Mouse (Mus musculus): ENCODE results near the gene Vcam1. TPM values are rescaled to one million over a fixed set of nuclear protein-coding genes. Genes with fewer than 3 reads are reported as not detected.

The Vcam1 gene
- total RNA-seq (2021) = 10 to 100 TPM; 19.0 to 24.2 TPM
- long read RNA-seq, experiment 1, partial matches to known transcripts = 6 of 12 reads
- long read RNA-seq, experiment 1, other reads (novel, unspliced or antisense) = 0 of 12 reads
- long read RNA-seq, experiment 2, transcript Vcam1-201 (9 exons, 3,469 nt) = major isoform, 5 of 8 reads
- long read RNA-seq, experiment 2, partial matches to known transcripts = 1 of 8 reads
- long read RNA-seq, experiment 2, other reads (novel, unspliced or antisense) = 2 of 8 reads

DNA sequence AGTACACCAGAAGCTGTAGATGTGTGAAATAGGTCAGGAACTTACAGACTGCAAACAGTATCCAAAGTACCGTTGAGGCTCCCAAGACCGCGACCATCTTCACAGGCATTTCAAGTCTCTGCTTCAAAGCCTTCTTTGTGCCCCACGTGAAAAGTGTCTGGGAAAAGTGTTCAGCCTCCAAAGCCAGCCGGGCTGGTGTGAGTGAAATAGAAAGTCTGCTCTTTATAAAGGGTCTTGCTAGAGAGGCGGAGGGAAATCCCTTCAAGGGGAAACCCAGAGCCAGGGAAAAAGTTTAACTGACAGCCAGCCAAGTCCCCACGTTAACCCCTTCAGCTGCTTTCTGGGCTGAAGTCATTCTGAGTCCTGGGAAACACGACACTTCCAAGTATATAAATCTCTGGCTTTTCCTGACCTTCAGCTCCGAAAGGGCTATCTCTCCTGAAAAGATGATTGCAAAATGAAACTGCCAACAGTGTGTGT lies at the start of gene Vcam1:
Gene Vcam1 (minus strand): TSS at position 430 of the 480 bp plus-strand sequence.
- DNase-seq = peak; percentile 23 to 35

DNA sequence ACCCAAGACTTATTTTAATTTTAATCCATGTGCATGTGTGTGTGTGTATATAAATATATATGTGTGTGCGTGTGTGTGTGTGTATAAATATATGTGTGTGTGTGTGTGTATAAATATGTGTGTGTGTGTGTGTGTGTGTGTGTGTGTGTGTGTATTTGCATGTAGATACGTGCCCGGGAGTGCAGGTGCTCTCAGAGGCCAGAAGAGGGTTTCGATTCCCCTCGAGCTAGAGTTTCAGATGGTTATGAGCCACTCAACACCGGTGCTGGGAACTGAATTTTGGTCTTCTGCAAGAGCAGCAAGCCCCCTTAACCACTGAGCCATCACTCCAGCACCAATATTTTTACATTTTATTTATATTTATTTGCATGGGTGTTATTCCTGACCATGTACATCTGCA lies 45.6 kb upstream of the Vcam1 start:
- no peak for DNase-seq

DNA sequence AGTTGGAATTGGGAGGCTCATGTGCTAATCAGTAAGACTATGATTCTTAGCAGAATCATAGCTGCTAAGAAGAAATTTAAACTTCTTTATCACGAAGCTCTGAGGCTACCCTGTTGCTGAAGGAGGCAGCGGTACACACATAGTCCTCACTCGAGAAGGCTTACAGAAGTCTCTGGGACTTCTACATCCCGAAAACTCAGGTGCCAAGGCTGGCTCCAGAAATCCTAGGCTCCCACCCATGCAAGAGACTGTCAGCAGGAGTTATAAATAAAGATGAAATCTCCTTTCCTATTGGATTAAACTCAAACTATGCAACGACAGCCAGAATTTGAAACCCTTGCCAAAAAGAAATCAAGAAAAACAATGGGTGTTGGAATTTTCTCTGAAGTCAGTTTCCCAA lies 42.0 kb upstream of the Vcam1 start:
- no peak for DNase-seq

DNA sequence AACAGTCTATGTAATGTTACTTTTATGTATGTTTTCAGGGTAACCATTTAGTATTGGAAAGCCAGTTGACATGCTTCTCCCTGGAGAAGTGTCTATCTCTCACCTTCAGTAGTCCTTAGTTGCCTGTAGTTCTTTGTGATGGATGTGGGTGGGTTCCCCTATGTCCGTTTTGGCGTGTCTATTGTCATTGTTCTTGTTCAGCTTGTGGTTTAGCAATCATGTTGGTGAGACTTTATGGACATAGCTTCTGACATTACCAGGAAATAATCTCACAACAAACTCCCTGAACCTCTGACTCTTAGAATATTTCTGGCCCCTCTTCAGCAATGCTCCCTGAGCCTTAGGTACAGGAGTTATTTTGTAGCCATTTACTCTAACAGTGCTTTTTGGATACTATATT lies 38.6 kb upstream of the Vcam1 start:
- DNase-seq = no peak

DNA sequence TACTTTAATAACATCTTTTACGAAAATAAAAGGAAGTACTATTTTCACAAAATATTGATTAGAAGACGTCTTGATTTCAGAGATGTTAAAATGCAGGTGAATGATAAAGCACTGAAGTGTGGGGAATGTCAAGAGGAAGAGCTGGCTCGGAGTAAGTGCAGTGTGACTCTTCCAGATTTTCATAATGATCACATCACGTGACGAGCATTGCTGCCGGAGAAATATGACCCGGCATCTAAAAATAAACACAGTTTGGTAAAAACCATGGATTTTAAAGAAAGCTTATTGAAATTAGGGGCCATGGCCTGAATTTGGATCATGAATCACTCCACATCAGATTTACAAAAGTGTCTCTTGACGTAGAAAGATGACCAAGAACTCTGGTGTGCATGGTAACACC lies 36.8 kb upstream of the Vcam1 start:
- no peak for DNase-seq

DNA sequence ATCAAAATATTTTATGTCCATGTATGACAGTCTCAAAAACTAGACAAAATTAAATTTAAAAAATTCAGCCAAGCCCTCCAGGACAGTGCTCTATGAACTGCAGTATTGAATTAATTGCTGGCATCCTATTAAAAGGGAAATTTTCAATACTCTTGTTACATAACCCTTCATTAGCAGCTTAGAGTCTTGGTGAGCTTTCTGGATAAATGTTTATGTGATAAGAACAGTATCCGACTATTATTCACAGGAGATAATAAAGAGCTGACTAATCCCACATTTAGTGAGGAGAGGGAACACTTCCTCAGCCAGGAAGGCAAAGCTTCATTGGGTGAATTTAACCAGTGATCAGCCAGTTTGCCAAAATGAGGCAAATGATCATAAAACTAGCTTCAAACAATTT lies 35.5 kb upstream of the Vcam1 start:
- DNase-seq = no peak

DNA sequence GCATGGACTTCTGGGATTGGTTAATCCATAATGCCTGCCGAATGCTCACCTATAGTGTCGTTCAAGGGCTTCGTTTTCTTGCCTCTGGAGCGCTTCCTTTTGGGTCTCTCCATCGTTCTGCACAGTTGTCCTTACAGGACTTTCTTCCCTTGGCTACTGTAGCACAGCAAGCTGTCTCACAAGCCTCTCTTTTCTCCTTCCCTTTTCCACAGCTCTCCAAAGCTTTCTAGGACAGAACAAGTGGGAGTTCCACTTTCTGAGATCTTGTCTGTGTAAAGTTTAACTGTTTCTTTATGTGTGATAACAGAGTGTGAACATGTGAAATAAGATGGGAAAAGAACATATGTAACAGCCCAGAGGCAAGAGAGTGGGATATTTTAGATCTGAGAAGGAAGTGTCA lies 34.0 kb upstream of the Vcam1 start:
- DNase-seq = no peak

DNA sequence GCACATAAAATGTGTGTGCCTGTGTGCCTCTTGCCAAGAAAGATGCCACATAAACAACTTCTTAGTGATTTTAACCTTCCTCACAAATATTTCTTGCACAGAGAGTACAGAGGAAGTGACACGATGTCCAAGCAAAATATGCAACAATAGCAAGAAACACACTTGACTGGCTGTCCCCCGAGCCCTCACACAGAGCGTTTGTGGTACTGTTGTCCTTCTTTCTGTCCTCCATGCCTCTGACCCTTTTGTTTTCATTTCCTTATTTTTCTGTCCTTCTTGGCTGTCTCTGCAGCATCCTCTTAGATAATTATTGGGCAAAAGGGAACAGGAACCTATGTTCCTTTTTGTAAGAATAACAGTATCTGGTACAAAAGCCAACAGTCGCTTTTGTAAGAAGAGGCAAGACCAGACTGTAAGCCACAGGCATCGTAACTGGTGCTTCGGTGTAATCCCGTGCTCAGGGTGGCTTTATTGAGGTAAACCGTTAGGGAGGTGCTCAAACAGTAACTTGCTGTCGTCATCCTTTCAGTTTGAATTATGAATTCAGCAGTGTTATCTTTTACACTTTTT lies 32.7 kb upstream of the Vcam1 start:
- no peak for DNase-seq

DNA sequence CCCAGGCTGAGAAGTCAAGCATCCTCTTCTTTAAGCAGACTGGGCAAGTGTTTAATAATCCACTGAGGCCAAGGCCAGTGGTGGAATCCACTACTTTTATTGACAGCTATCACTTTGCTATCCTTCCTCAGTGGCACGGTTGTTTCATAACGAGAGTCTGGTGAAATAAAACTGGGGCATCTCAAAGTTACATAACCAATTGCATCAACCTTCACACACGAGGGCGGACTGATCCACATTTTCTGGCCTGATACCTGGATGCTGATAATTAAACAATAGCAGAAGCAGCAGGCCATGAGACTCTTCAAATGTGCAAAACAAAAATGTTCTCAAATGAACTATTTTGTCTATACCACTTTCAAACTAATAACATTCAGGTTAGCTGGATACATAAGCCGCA lies 29.9 kb upstream of the Vcam1 start:
- no peak for DNase-seq

DNA sequence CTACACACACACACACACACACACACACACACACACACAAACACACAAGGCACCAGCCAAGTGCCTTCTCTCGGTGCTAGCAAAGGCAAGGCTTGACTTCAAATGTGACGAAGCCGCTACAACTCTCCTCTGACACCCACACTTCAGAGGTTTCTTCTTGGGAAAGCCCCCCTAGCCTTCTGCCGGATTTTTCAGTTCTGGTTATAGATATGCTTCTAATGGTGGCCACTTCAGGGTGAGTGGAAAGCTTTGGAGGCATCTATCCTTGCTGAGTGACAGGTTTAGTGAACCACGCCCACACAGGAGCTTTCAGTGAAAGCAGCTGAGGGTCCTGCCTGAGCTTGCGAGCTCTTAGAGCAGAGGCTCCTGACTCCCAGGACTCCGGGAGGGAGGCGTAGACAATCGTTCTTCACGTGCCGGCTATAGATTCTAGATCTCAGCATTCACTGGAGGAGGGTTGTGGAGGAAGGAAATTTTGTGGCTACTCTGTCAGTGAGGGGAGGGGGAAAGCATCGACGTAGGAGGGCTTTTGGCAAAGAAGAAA lies 28.0 kb upstream of the Vcam1 start:
- DNase-seq = no peak

DNA sequence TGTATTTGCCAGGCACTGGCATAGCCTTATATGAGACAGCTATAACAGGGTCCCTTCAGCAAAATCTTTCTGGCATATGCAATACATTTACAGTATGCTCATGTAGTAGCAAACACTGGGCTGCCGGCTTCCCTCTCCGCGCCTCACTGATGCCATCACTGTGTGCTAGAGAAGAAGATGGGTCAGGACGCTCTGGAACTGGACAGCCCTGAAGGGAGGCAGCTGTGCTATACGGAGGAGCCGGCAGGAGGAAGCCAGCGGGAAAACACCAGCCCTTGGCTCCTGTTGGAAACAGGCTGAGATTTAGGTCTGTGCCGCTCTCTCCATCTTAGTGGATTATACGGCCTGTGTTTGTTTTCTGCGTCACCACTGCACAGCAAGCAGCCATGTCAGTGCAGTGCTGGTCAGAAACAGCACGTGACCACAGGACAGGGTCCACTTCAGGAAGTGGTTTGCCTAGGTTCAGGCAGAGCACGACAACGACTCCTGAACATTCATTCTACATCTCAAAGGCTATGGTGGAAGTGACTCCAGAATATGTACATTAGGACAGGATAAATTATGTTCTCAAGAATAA lies 20.7 kb upstream of the Vcam1 start:
- DNase-seq = no peak

DNA sequence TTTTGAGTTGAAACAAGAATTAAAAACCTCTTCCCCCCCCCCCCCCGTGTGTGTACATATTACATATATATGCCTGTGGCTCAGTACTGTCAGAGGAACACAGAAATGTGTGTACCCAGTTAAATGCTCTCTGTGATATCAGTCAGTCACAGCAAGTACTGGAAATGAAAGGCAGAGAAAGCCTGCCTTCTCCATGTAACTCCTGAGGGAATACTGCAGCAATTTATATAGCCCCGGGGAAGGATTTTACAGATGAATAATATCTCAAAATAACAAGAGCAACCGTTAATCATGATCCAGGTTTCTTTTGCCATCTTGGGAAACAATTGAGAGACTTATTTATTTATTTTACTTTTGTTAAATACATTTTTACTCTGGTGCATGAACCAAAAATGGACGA lies 19.6 kb upstream of the Vcam1 start:
- DNase-seq = no peak

DNA sequence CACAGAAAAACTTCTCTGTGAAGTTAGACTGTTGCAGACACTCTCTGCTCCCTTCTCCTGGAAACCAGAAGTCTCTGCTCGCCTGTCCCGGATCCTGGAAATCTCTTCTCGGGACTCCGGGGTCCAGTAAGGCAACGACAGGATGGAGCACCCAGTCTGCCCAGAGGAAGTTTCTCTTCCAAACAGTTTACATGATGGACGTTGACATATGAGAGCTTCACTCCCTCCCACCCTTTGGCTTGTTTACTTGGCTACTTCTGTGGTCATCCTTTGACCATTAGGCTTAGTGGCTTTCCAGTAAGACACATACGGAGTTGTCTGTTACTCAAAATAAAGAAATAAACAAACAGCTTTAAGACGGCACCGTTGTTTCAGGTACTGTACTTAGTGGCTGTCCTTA lies 19.2 kb upstream of the Vcam1 start:
- no peak for DNase-seq

DNA sequence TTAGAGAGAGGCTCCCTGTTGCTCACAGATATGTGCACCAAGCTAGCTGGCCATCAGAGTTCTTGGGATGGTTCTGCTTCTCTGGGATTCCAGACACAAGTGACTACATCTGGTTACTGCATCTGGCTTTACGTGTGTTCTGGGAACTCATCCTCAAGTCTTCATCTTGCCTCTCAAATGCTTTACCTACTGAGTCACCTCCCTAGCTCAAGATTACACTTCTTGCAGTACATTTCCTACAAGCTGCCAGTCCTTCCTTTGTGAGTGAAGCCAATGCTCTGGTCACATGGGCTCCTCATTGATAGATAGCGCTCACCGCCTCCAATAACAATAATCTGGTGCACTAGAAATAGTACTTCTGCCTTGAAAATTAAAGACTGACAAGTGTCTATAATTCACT lies 11.7 kb upstream of the Vcam1 start:
- DNase-seq = no peak

DNA sequence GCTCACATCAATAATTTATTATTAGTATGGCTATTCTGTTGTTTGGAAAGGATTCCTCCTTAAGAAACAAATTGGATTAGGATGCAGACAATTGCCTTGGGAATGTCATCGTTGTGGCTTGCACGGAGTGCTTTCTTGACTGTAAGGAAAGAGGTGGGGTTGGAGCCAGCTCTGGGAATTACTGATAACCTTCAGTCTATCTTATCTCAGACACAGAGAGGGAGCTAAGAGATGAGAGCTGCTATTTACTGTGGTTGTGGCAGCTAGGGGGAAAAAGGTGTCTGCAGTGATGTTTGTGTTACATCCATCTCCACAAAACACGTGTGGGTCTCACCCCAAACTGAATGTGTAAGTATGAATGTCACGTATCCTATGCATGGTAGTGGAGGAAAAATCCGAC lies 9.5 kb upstream of the Vcam1 start:
- DNase-seq = no peak

DNA sequence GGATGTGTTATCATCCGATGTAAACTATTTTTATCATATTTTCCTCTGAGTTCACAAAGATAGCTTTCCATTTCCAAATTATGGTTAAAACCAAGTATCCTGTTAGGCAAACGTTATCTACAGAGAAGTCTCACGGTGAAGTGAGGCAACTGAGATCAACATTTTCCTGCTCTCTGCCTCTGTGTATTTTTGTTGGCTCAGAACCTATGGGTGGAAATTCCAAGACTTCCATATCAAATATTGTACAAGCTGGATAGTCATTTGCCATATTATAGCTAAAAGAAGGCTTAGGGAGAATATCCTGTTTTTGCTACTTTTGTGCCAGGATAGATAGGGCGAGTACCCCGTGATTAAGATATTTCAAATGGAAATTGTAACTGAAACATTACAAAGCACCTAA lies 8.6 kb upstream of the Vcam1 start:
- no peak for DNase-seq

DNA sequence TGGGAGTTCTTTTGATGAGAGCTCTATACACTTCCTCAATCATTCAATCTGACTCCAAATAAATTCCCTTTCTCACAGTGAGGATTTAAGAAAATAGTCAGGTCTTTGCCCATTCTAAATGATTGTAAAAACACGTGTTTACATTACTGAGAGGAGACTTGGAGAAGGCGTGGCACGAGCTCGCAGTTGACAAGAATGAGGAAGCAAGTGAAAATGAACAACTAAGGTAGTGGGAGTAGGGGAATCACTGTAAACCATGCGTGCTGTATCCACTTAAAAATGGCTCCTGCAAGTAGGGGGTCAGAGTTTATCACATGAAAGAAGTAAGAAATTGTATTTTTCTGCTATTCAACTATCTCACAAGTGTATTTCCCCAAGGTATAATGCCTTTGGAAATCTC lies 3.9 kb upstream of the Vcam1 start:
- no peak for DNase-seq

DNA sequence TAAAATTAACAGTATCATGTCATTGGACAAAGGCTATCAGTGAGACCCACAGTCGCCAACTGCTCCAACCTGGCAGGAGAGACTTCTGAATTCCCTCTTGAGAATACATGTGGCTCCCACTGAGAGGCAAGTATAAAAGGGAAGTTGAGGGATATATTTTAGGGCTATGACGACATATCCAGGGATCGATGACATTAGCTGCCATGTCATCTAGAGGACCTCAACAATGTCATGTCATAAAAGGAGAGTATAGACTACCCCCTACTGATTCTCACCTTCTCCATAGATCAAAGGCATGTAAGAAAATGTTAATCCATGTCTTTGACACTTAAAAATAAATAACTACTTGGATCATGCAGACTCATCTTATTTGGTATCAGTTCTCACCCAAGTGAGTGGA lies 1.2 kb upstream of the Vcam1 start:
- no peak for DNase-seq

DNA sequence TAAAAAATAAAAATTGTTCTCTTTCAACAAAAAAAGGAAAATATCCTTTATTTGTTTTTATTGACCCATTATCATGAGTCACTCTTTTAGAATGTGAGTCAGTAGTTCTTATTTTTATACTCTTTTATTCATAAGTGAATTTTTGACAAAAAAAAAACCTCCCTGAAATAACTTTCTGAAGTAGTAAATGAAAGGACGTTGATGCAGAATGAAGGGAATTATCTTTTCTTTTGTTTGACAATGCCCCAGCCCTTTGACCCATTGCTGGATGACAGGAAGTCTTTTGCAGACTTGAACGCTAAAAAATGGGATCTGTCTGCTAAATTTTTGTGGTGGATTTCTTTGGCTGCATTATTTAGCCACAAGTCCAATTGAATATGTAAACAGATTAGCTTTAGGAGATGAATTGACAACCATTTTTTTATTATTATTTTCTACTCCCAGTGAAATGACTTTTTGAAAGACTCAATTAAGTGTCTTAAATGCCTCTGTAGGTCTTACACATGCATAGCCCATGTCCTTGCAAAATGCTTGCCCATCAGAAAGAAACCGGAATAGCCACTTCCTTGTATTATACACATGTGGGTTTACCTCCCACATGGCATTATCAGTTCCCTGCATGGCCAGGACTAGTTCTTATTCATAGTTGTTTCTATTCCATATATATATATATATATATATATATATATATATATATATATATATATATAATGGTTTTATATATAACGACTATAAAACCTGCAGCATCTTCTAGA lies 530 bp upstream of the Vcam1 start:
- no peak for DNase-seq

DNA sequence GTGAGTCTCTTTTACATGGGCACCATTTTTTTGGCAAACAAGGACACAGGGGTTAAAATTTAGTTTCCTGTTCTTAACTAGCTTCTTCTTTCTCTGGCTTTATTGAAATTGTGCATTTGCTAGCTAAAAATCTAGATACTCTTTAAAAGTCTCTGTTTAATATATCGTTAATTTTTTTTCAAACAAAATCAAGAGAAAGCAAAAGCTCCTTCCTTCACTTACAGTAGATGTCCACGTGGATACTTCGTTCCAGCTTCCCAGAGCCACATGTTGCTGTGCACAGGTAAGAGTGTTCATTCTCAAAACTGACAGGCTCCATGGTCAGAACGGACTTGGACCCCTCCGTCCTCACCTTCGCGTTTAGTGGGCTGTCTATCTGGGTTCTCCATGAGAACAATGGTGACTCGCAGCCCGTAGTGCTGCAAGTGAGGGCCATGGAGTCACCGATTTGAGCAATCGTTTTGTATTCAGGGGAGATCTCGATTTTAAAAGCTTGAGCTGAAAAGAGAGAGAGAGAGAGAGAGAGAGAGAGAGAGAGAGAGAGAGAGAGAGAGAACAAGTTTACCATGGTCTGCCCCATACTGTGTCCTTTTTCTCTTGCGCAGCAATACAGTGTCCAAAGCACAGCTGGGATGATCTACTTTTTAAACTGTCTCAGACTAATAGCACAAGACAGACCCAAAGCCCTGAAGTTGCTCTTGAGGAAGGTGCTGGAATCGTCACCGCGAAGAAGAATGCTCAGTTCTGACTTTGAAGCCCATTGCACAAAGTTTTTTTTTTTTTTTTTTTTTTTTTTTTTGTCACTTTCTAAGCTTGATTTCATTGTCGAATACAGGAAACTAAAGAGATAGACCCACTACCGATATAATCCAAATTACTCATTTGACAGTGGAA lies 930 bp downstream of the Vcam1 start:
- no peak for DNase-seq

DNA sequence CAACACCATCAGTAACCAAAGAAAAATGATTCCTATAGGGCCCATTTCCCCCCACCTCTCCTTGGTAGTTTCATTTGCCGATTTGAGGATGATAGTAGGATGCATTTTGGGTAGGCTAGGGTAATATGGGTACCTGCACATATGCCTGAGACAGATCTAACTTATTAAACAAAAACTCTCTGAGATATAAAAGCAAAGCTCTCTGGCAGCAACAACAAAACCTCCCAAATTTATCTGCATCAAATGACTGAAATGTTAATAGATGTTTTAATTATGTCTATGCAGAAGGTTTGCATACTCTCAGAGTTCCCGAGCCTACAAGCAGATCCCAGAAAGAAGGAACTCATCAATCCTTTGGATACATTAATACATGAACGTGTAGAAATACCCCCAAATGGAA lies 1.7 kb downstream of the Vcam1 start:
- no peak for DNase-seq

DNA sequence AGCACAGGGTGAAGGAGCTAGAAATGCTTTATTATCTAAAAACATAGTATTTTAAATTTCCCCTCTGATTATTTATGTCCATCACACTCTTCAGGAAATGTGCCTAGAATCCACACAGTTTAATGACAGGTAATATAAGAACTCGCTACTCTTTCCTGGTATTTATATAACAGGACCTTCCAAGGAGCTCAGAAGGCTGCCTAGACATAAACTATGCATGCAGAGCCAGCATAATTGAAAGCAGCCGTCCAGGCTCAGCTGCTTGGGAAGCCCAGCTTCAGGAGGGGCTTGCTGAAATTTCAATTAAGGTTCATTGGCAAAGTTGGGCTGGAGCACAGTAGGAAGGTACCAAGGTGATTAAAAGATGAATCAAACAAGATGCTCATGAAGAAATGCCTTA lies 2.2 kb downstream of the Vcam1 start:
- no peak for DNase-seq
